Mouse (Mus musculus) stomach, postnatal 0 days (tissue): ENCODE data around the gene Atxn2.
"Not testable (repeated sequence)": the region's sequence is repeated elsewhere in the genome, so short reads cannot be mapped to it uniquely, and the experiment has no call there.

Source experiments
- CTCF ChIP-seq: IDR thresholded peaks from 2 replicates; pipeline ENCODE4 v1.5.1; 2016; ENCODE audit warnings: antibody characterized with exemption, low read depth, mild to moderate bottlenecking, moderate library complexity
- EP300 ChIP-seq: optimal IDR thresholded peaks from 2 replicates; pipeline ENCODE3; 2016; ENCODE audit warnings: antibody characterized with exemption

- not testable (repeated sequence) for TF ChIP-seq CTCF, EP300
Measured at GRCm38 (mm10) chr5:121747884-121748594, 36.9 kb downstream of the Atxn2 start.
